Mouse (Mus musculus): Measurements from ENCODE around the gene Rasl10a. TPM values are rescaled to one million over a fixed set of nuclear protein-coding genes. Genes with fewer than 3 reads are reported as not detected.

Gene Rasl10a
- polyA plus RNA-seq, 1 experiment from 2014 or later: 4.6 TPM

- Histone ChIP-seq H3K9ac (ENCODE audit: low read depth, low read length) (0 out of 2 replicates have a peak overlapping the region, but pooled peaks have one; percentile 7), H3K4me3 (ENCODE audit: low read length) (peak overlapping the region; percentile 6; the same call in 1 of the 2 replicates), H3K9me3 (ENCODE audit: control insufficient read depth, low read length) (no peaks in the 10 kb centered on the region), H3K27me3 (ENCODE audit: control insufficient read depth, insufficient read depth, low read length) (peaks cover 62% of the 10 kb centered on the region), H3K27ac (ENCODE audit: low read depth, low read length) (no peak overlapping the region), H3K4me1 (ENCODE audit: control insufficient read depth, insufficient read depth, low read length) (peaks cover 46% of the 10 kb centered on the region), H3K36me3 (ENCODE audit: control insufficient read depth, insufficient read depth, low read length) (no peaks in the 10 kb centered on the region; the same call in 1 of the 2 replicates), H3K4me2 (replicated peaks; ENCODE audit: low read depth, low read length) (peak overlapping the region; percentile 8)
- 27% methylated on average over 9 of the region's 9 CpGs for WGBS
- no peak for ATAC-seq (ENCODE audit: low FRiP score, low TSS enrichment)
These were observed 855 bp downstream of the Rasl10a start for GRCm38 (mm10) chr11:5058783-5059182.

GRCm38 (mm10) chr11:5059230-5059629, 1.3 kb downstream of the Rasl10a start:
- 17% methylated on average over 14 of the region's 14 CpGs for WGBS
- Histone ChIP-seq H3K9ac (ENCODE audit: low read depth, low read length) (0 out of 2 replicates have a peak overlapping the region, but pooled peaks have one; percentile 7), H3K36me3 (ENCODE audit: control insufficient read depth, insufficient read depth, low read length) (no peaks in the 10 kb centered on the region; the same call in 1 of the 2 replicates), H3K27me3 (ENCODE audit: control insufficient read depth, insufficient read depth, low read length) (peaks cover 64% of the 10 kb centered on the region), H3K4me2 (replicated peaks; ENCODE audit: low read depth, low read length) (peak overlapping the region; percentile 8; the same call in 1 of the 2 replicates), H3K4me3 (ENCODE audit: low read length) (0 out of 2 replicates have a peak overlapping the region, but pooled peaks have one; percentile 6), H3K4me1 (ENCODE audit: control insufficient read depth, insufficient read depth, low read length) (peaks cover 51% of the 10 kb centered on the region), H3K9me3 (ENCODE audit: control insufficient read depth, low read length) (no peaks in the 10 kb centered on the region), H3K27ac (ENCODE audit: low read depth, low read length) (no peak overlapping the region)
- ATAC-seq (ENCODE audit: low FRiP score, low TSS enrichment): no peak

- no peak overlapping the region for H3K4me2 ChIP-seq (replicated peaks; ENCODE audit: low read depth, low read length)
- no peak overlapping the region for H3K27ac ChIP-seq (ENCODE audit: low read depth, low read length)
- H3K9me3 ChIP-seq (ENCODE audit: control insufficient read depth, low read length): no peaks in the 10 kb centered on the region
- H3K36me3 ChIP-seq (ENCODE audit: control insufficient read depth, insufficient read depth, low read length): no peaks in the 10 kb centered on the region; the same call in 1 of the 2 replicates
- whole genome bisulfite sequencing: 15% methylated on average over 27 of the region's 27 CpGs
- peaks cover 56% of the 10 kb centered on the region for H3K4me1 ChIP-seq (ENCODE audit: control insufficient read depth, insufficient read depth, low read length)
- H3K9ac ChIP-seq (ENCODE audit: low read depth, low read length): no peak overlapping the region
- H3K27me3 ChIP-seq (ENCODE audit: control insufficient read depth, insufficient read depth, low read length): peaks cover 64% of the 10 kb centered on the region
- no peak for ATAC-seq (ENCODE audit: low FRiP score, low TSS enrichment)
- no peak overlapping the region for H3K4me3 ChIP-seq (ENCODE audit: low read length)
These were observed 1.8 kb downstream of the Rasl10a start for GRCm38 (mm10) chr11:5059704-5060156.

- Histone ChIP-seq H3K4me2 (replicated peaks; ENCODE audit: low read depth, low read length) (peak overlapping the region; percentile 70), H3K4me3 (ENCODE audit: low read length) (peak overlapping the region; percentile 23), H3K27me3 (ENCODE audit: control insufficient read depth, insufficient read depth, low read length) (peaks cover 64% of the 10 kb centered on the region), H3K9ac (ENCODE audit: low read depth, low read length) (peak overlapping the region; percentile 44; the same call in 1 of the 2 replicates), H3K36me3 (ENCODE audit: control insufficient read depth, insufficient read depth, low read length) (no peaks in the 10 kb centered on the region; the same call in 1 of the 2 replicates), H3K9me3 (ENCODE audit: control insufficient read depth, low read length) (no peaks in the 10 kb centered on the region), H3K27ac (ENCODE audit: low read depth, low read length) (no peak overlapping the region), H3K4me1 (ENCODE audit: control insufficient read depth, insufficient read depth, low read length) (peaks cover 56% of the 10 kb centered on the region)
- 53% methylated on average over 28 of the region's 28 CpGs for WGBS
- no peak for ATAC-seq (ENCODE audit: low FRiP score, low TSS enrichment)
These were observed 3.0 kb downstream of the Rasl10a start for GRCm38 (mm10) chr11:5060756-5061412.

- no peak overlapping the region for H3K27ac ChIP-seq (ENCODE audit: low read depth, low read length)
- H3K9ac ChIP-seq (ENCODE audit: low read depth, low read length): peak overlapping the region; percentile 44
- peaks cover 64% of the 10 kb centered on the region for H3K27me3 ChIP-seq (ENCODE audit: control insufficient read depth, insufficient read depth, low read length)
- peak overlapping the region; percentile 70 for H3K4me2 ChIP-seq (replicated peaks; ENCODE audit: low read depth, low read length)
- no peaks in the 10 kb centered on the region for H3K9me3 ChIP-seq (ENCODE audit: control insufficient read depth, low read length)
- no peaks in the 10 kb centered on the region; the same call in 1 of the 2 replicates for H3K36me3 ChIP-seq (ENCODE audit: control insufficient read depth, insufficient read depth, low read length)
- ATAC-seq (ENCODE audit: low FRiP score, low TSS enrichment): peak; percentile 25; the same call in 1 of the 2 replicates
- peaks cover 50% of the 10 kb centered on the region for H3K4me1 ChIP-seq (ENCODE audit: control insufficient read depth, insufficient read depth, low read length)
- 1% methylated on average over 62 of the region's 62 CpGs for WGBS
- H3K4me3 ChIP-seq (ENCODE audit: low read length): peak overlapping the region; percentile 23
These were observed 3.6 kb downstream of the Rasl10a start for GRCm38 (mm10) chr11:5061413-5062139.

DNA sequence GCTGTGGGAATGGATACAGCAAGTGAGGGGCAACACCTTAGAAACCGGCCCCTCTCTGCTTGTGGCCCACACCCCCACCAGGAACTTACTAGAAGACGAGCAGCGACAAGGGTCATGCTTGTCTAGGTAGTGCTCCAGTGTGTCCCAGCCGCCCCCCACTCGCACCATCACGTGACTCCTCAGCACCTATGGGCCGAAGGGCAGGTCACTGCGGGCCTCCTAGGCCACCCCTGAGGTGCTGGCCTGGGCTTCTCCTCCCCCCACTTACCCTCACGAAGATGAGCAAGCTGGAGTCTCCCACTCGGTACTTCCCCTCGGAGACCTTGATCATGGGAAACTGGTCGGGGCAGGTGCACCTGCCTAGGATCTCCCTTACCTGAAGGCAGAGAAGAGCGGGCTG, 4.4 kb downstream of the Rasl10a start:
- Histone ChIP-seq H3K4me1 (ENCODE audit: control insufficient read depth, insufficient read depth, low read length) (peaks cover 43% of the 10 kb centered on the region), H3K36me3 (ENCODE audit: control insufficient read depth, insufficient read depth, low read length) (no peaks in the 10 kb centered on the region; the same call in 1 of the 2 replicates), H3K4me3 (ENCODE audit: low read length) (peak overlapping the region; percentile 23), H3K27me3 (ENCODE audit: control insufficient read depth, insufficient read depth, low read length) (peaks cover 57% of the 10 kb centered on the region), H3K9me3 (ENCODE audit: control insufficient read depth, low read length) (no peaks in the 10 kb centered on the region), H3K27ac (ENCODE audit: low read depth, low read length) (no peak overlapping the region), H3K9ac (ENCODE audit: low read depth, low read length) (peak overlapping the region; percentile 8; the same call in 1 of the 2 replicates), H3K4me2 (replicated peaks; ENCODE audit: low read depth, low read length) (peak overlapping the region; percentile 70)
- 20% methylated on average over 13 of the region's 13 CpGs for WGBS
- ATAC-seq (ENCODE audit: low FRiP score, low TSS enrichment): no peak

DNA sequence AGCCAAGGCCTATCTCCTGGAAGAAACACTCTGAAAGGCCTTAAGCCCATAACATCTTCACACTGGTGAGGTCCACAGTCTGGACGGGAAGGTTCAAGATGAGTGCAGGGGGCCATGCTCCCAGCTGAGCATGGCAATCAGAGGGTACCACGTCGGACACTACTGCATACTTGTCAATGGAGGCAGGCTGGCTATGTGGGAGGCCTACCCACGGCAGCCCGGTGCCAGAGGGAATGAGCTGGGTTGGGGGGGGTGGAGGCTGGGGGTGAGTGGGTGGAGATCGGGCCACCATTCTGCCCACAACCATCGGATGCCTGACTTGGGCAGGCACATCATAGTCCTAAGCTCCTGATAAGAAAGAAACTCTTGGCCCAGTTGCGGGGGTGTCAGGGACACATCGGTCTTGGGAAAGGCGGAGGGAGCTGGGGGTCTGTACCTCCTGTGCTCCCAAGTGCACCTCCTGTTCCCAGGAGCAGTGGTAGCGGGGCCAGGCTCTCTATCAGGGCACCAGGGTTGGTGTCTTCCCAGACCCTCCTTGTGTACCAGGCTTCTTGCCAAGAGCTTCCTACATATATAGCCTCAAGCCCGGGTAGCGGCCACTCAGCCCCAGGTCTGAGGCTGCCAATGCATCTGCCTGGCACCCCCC, 5.1 kb downstream of the Rasl10a start:
- Histone ChIP-seq H3K9ac (ENCODE audit: low read depth, low read length) (no peak overlapping the region), H3K27me3 (ENCODE audit: control insufficient read depth, insufficient read depth, low read length) (peaks cover 51% of the 10 kb centered on the region), H3K9me3 (ENCODE audit: control insufficient read depth, low read length) (no peaks in the 10 kb centered on the region), H3K4me3 (ENCODE audit: low read length) (no peak overlapping the region), H3K27ac (ENCODE audit: low read depth, low read length) (no peak overlapping the region), H3K36me3 (ENCODE audit: control insufficient read depth, insufficient read depth, low read length) (peaks cover 3% of the 10 kb centered on the region), H3K4me1 (ENCODE audit: control insufficient read depth, insufficient read depth, low read length) (peaks cover 37% of the 10 kb centered on the region), H3K4me2 (replicated peaks; ENCODE audit: low read depth, low read length) (no peak overlapping the region)
- no peak for ATAC-seq (ENCODE audit: low FRiP score, low TSS enrichment)
- 70% methylated on average over 13 of the region's 13 CpGs for WGBS

DNA sequence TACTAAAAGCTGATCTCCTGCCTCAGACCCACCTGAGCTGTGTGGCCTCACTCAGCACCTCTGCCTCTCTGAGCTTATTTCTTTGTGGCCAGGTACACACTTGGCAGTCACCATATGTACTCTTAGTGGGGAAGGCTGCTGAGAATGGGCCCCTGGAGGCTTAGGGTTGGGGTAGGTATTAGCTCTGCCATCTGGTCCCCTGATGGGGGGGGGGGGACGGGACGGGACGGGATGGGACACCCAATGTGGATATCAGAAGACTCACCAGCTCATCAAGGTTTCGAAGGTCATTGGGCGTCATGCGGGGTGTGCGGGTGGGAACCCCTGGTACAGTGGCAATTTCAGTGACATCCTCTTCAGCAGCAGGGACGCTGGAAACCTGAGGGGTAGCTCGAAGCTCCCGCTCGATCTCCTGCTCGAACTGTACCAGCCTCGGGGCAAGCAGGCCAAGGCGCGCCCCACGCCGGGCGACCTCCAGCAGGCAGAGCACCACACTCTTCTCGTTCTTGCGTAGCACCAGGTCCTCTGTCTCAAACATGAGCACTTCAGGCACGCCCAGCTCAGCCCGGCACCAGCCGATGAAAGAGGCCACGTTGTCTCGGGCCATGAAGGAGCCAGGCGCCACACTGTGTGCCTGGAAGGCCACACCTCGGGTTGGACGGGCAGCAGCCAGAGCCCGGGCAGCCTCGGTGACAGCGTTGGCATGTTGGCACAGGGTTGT, 5.8 kb downstream of the Rasl10a start:
- Histone ChIP-seq H3K9ac (ENCODE audit: low read depth, low read length) (peak overlapping the region; percentile 1; the same call in 1 of the 2 replicates), H3K36me3 (ENCODE audit: control insufficient read depth, insufficient read depth, low read length) (peaks cover 10% of the 10 kb centered on the region), H3K27me3 (ENCODE audit: control insufficient read depth, insufficient read depth, low read length) (peaks cover 46% of the 10 kb centered on the region), H3K4me2 (replicated peaks; ENCODE audit: low read depth, low read length) (peak overlapping the region; percentile 96), H3K9me3 (ENCODE audit: control insufficient read depth, low read length) (no peaks in the 10 kb centered on the region), H3K4me1 (ENCODE audit: control insufficient read depth, insufficient read depth, low read length) (peaks cover 34% of the 10 kb centered on the region), H3K27ac (ENCODE audit: low read depth, low read length) (no peak overlapping the region), H3K4me3 (ENCODE audit: low read length) (peak overlapping the region; percentile 60)
- WGBS: 52% methylated on average over 31 of the region's 31 CpGs
- no peak for ATAC-seq (ENCODE audit: low FRiP score, low TSS enrichment)
